Mouse (Mus musculus): ENCODE results near the gene Rps29.
A peak's percentile ranks its signal among the peaks of the same experiment; 100 is the strongest.
"Not testable (repeated sequence)": the region's sequence is repeated elsewhere in the genome, so short reads cannot be mapped to it uniquely, and the experiment has no call there.

Gene Rps29

GRCm38 (mm10) chr12:69177526-69177925, 18.5 kb upstream of the Rps29 start:
- no peak for DNase-seq (ENCODE audit: low spot score)

GRCm38 (mm10) chr12:69175975-69176374, 17.0 kb upstream of the Rps29 start:
- DNase-seq (ENCODE audit: low spot score): no peak

GRCm38 (mm10) chr12:69171307-69171706, 12.3 kb upstream of the Rps29 start:
- no peak for DNase-seq (ENCODE audit: low spot score)

GRCm38 (mm10) chr12:69168461-69169106, 9.6 kb upstream of the Rps29 start, which contains the start of gene Lrr1:
Gene Lrr1 (plus strand): TSS chr12:69168814.
- DNase-seq (ENCODE audit: low spot score): peak; percentile 90

- no peak for DNase-seq (ENCODE audit: low spot score)
Observed at GRCm38 (mm10) chr12:69167656-69168460, 8.9 kb upstream of the Rps29 start.

- not testable (repeated sequence) for DNase-seq (ENCODE audit: low spot score)
Observed at GRCm38 (mm10) chr12:69166861-69167581, 8.0 kb upstream of the Rps29 start.

- no peak for DNase-seq (ENCODE audit: low spot score)
Observed at GRCm38 (mm10) chr12:69164904-69165303, 5.9 kb upstream of the Rps29 start.

GRCm38 (mm10) chr12:69163586-69163985, 4.6 kb upstream of the Rps29 start:
- DNase-seq (ENCODE audit: low spot score): not testable (repeated sequence)

GRCm38 (mm10) chr12:69160677-69161076, 1.7 kb upstream of the Rps29 start:
- DNase-seq (ENCODE audit: low spot score): not testable (repeated sequence)

- peak; percentile 78 for DNase-seq (ENCODE audit: low spot score)
Observed at GRCm38 (mm10) chr12:69159578-69159940, 573 bp upstream of the Rps29 start.

- peak; percentile 43 for DNase-seq (ENCODE audit: low spot score)
Observed at GRCm38 (mm10) chr12:69158366-69158764, 621 bp downstream of the Rps29 start.

- DNase-seq (ENCODE audit: low spot score): no peak
Observed at GRCm38 (mm10) chr12:69157107-69157506, 1.9 kb downstream of the Rps29 start.

GRCm38 (mm10) chr12:69156436-69156835, 2.5 kb downstream of the Rps29 start:
- no peak for DNase-seq (ENCODE audit: low spot score)

- no peak for DNase-seq (ENCODE audit: low spot score)
Observed at GRCm38 (mm10) chr12:69155923-69156322, 3.1 kb downstream of the Rps29 start.

- no peak for DNase-seq (ENCODE audit: low spot score)
Observed at GRCm38 (mm10) chr12:69150049-69150448, 8.9 kb downstream of the Rps29 start.

GRCm38 (mm10) chr12:69147166-69147735, 11.7 kb downstream of the Rps29 start:
- no peak for DNase-seq (ENCODE audit: low spot score)

GRCm38 (mm10) chr12:69143460-69143859, 15.5 kb downstream of the Rps29 start:
- DNase-seq (ENCODE audit: low spot score): no peak

GRCm38 (mm10) chr12:69139841-69140240, 19.1 kb downstream of the Rps29 start:
- no peak for DNase-seq (ENCODE audit: low spot score)

- no peak for DNase-seq (ENCODE audit: low spot score)
Observed at GRCm38 (mm10) chr12:69139201-69139600, 19.8 kb downstream of the Rps29 start.

- DNase-seq (ENCODE audit: low spot score): peak; percentile 73
Observed at GRCm38 (mm10) chr12:69131981-69132380, 27.0 kb downstream of the Rps29 start.

- DNase-seq (ENCODE audit: low spot score): no peak
Observed at GRCm38 (mm10) chr12:69131267-69131666, 27.7 kb downstream of the Rps29 start.

GRCm38 (mm10) chr12:69130486-69130885, 28.5 kb downstream of the Rps29 start:
- DNase-seq (ENCODE audit: low spot score): no peak
